Mouse (Mus musculus): Measurements from ENCODE around the gene Rngtt. TPM values are rescaled to one million over a fixed set of nuclear protein-coding genes. Genes with fewer than 3 reads are reported as not detected.

The Rngtt gene
- polyA plus RNA-seq, 1 experiment from 2014 or later = 29.9 TPM

- no peak overlapping the region for H3K4me3 ChIP-seq
- 90% methylated on average over 2 of the region's 2 CpGs for WGBS
- H3K9me3 ChIP-seq = no peaks in the 10 kb centered on the region
- H3K27ac ChIP-seq = peak overlapping the region; percentile 7; the same call in 1 of the 2 replicates
- no peaks in the 10 kb centered on the region for H3K27me3 ChIP-seq
- peaks cover 16% of the 10 kb centered on the region for H3K36me3 ChIP-seq
- H3K4me1 ChIP-seq = no peaks in the 10 kb centered on the region
- no peak for ATAC-seq (ENCODE audit: low FRiP score, low read depth)
- no peak overlapping the region for H3K4me2 ChIP-seq (replicated peaks)
- H3K9ac ChIP-seq = no peak overlapping the region
These were observed 156.9 kb downstream of the Rngtt start for GRCm38 (mm10) chr4:33466970-33467399.

- no peak overlapping the region for H3K4me2 ChIP-seq (replicated peaks)
- H3K4me3 ChIP-seq = no peak overlapping the region
- peaks cover 12% of the 10 kb centered on the region; the same call in 1 of the 2 replicates for H3K36me3 ChIP-seq
- H3K27ac ChIP-seq = no peak overlapping the region
- 80% methylated on average over 1 of the region's 1 CpGs for WGBS
- no peaks in the 10 kb centered on the region for H3K4me1 ChIP-seq
- H3K27me3 ChIP-seq = no peaks in the 10 kb centered on the region
- no peak for ATAC-seq (ENCODE audit: low FRiP score, low read depth)
- no peak overlapping the region for H3K9ac ChIP-seq
- H3K9me3 ChIP-seq = no peaks in the 10 kb centered on the region
These were observed 157.5 kb downstream of the Rngtt start for GRCm38 (mm10) chr4:33467627-33468026.

GRCm38 (mm10) chr4:33468151-33468550 lies 158.0 kb downstream of the Rngtt start:
- no peak for ATAC-seq (ENCODE audit: low FRiP score, low read depth)
- no peaks in the 10 kb centered on the region for H3K9me3 ChIP-seq
- no peak overlapping the region for H3K4me3 ChIP-seq
- no peaks in the 10 kb centered on the region for H3K4me1 ChIP-seq
- H3K27me3 ChIP-seq = no peaks in the 10 kb centered on the region
- WGBS = 76% methylated on average over 3 of the region's 3 CpGs
- H3K36me3 ChIP-seq = peaks cover 12% of the 10 kb centered on the region; the same call in 1 of the 2 replicates
- no peak overlapping the region for H3K27ac ChIP-seq
- H3K9ac ChIP-seq = no peak overlapping the region
- H3K4me2 ChIP-seq (replicated peaks) = no peak overlapping the region

GRCm38 (mm10) chr4:33470671-33471302 lies 160.7 kb downstream of the Rngtt start:
- H3K27me3 ChIP-seq = no peaks in the 10 kb centered on the region
- H3K9ac ChIP-seq = no peak overlapping the region
- H3K9me3 ChIP-seq = no peaks in the 10 kb centered on the region
- no peaks in the 10 kb centered on the region for H3K4me1 ChIP-seq
- H3K4me3 ChIP-seq = no peak overlapping the region
- H3K27ac ChIP-seq = no peak overlapping the region
- no peak overlapping the region for H3K4me2 ChIP-seq (replicated peaks)
- 94% methylated on average over 1 of the region's 1 CpGs for WGBS
- no peak for ATAC-seq (ENCODE audit: low FRiP score, low read depth)
- H3K36me3 ChIP-seq = 0 out of 2 replicates have a peak, but pooled peaks cover 4% of the 10 kb centered on the region

- Histone ChIP-seq H3K4me1 (peaks cover 7% of the 10 kb centered on the region; the same call in 1 of the 2 replicates), H3K27me3 (no peaks in the 10 kb centered on the region), H3K27ac (no peak overlapping the region), H3K9ac (no peak overlapping the region), H3K4me3 (no peak overlapping the region), H3K4me2 (replicated peaks) (no peak overlapping the region), H3K9me3 (no peaks in the 10 kb centered on the region), H3K36me3 (no peaks in the 10 kb centered on the region)
- WGBS = 78% methylated on average over 8 of the region's 8 CpGs
- no peak for ATAC-seq (ENCODE audit: low FRiP score, low read depth)
These were observed 168.1 kb downstream of the Rngtt start for GRCm38 (mm10) chr4:33478011-33478785.

- Histone ChIP-seq H3K9me3 (no peaks in the 10 kb centered on the region), H3K4me2 (replicated peaks) (no peak overlapping the region), H3K4me1 (peaks cover 7% of the 10 kb centered on the region; the same call in 1 of the 2 replicates), H3K9ac (no peak overlapping the region), H3K36me3 (no peaks in the 10 kb centered on the region), H3K27ac (no peak overlapping the region), H3K27me3 (no peaks in the 10 kb centered on the region), H3K4me3 (no peak overlapping the region)
- no peak for ATAC-seq (ENCODE audit: low FRiP score, low read depth)
These were observed 171.6 kb downstream of the Rngtt start for GRCm38 (mm10) chr4:33481721-33482120.

- no peaks in the 10 kb centered on the region for H3K27me3 ChIP-seq
- H3K4me1 ChIP-seq = no peaks in the 10 kb centered on the region
- H3K9me3 ChIP-seq = no peaks in the 10 kb centered on the region
- H3K9ac ChIP-seq = no peak overlapping the region
- no peaks in the 10 kb centered on the region for H3K36me3 ChIP-seq
- ATAC-seq (ENCODE audit: low FRiP score, low read depth) = no peak
- H3K27ac ChIP-seq = no peak overlapping the region
- WGBS = 94% methylated on average over 1 of the region's 1 CpGs
- H3K4me2 ChIP-seq (replicated peaks) = no peak overlapping the region
- no peak overlapping the region for H3K4me3 ChIP-seq
These were observed 175.9 kb downstream of the Rngtt start for GRCm38 (mm10) chr4:33486050-33486449.

- Histone ChIP-seq H3K9ac (no peak overlapping the region), H3K4me3 (no peak overlapping the region), H3K9me3 (peaks cover 6% of the 10 kb centered on the region; the same call in 1 of the 2 replicates), H3K4me2 (replicated peaks) (no peak overlapping the region), H3K4me1 (no peaks in the 10 kb centered on the region), H3K27me3 (no peaks in the 10 kb centered on the region), H3K27ac (no peak overlapping the region), H3K36me3 (peaks cover 5% of the 10 kb centered on the region; the same call in 1 of the 2 replicates)
- WGBS = 85% methylated on average over 1 of the region's 1 CpGs
- no peak for ATAC-seq (ENCODE audit: low FRiP score, low read depth)
These were observed 181.0 kb downstream of the Rngtt start for GRCm38 (mm10) chr4:33491108-33491507.

- H3K9me3 ChIP-seq = peaks cover 6% of the 10 kb centered on the region; the same call in 1 of the 2 replicates
- H3K36me3 ChIP-seq = peaks cover 5% of the 10 kb centered on the region; the same call in 1 of the 2 replicates
- H3K4me2 ChIP-seq (replicated peaks) = no peak overlapping the region
- H3K27ac ChIP-seq = no peak overlapping the region
- 88% methylated on average over 2 of the region's 2 CpGs for WGBS
- no peak overlapping the region for H3K9ac ChIP-seq
- H3K4me1 ChIP-seq = no peaks in the 10 kb centered on the region
- no peaks in the 10 kb centered on the region for H3K27me3 ChIP-seq
- no peak overlapping the region for H3K4me3 ChIP-seq
- no peak for ATAC-seq (ENCODE audit: low FRiP score, low read depth)
These were observed 184.3 kb downstream of the Rngtt start for GRCm38 (mm10) chr4:33494377-33494776.

GRCm38 (mm10) chr4:33496985-33497384 lies 186.9 kb downstream of the Rngtt start:
- Histone ChIP-seq H3K9ac (no peak overlapping the region), H3K27me3 (no peaks in the 10 kb centered on the region), H3K4me2 (replicated peaks) (no peak overlapping the region), H3K9me3 (peaks cover 6% of the 10 kb centered on the region; the same call in 1 of the 2 replicates), H3K36me3 (peaks cover 15% of the 10 kb centered on the region), H3K4me3 (no peak overlapping the region), H3K27ac (no peak overlapping the region), H3K4me1 (no peaks in the 10 kb centered on the region)
- ATAC-seq (ENCODE audit: low FRiP score, low read depth) = no peak
- WGBS = 55% methylated on average over 2 of the region's 2 CpGs

- Histone ChIP-seq H3K36me3 (peaks cover 21% of the 10 kb centered on the region), H3K4me2 (replicated peaks) (no peak overlapping the region), H3K27me3 (no peaks in the 10 kb centered on the region), H3K9ac (no peak overlapping the region), H3K9me3 (peaks cover 6% of the 10 kb centered on the region; the same call in 1 of the 2 replicates), H3K27ac (no peak overlapping the region), H3K4me3 (no peak overlapping the region), H3K4me1 (no peaks in the 10 kb centered on the region)
- ATAC-seq (ENCODE audit: low FRiP score, low read depth) = no peak
These were observed 187.5 kb downstream of the Rngtt start for GRCm38 (mm10) chr4:33497657-33498056.

GRCm38 (mm10) chr4:33498160-33498874 lies 188.2 kb downstream of the Rngtt start:
- Histone ChIP-seq H3K4me3 (no peak overlapping the region), H3K4me1 (no peaks in the 10 kb centered on the region), H3K27ac (no peak overlapping the region), H3K36me3 (peaks cover 25% of the 10 kb centered on the region), H3K4me2 (replicated peaks) (no peak overlapping the region), H3K27me3 (no peaks in the 10 kb centered on the region), H3K9me3 (peaks cover 6% of the 10 kb centered on the region; the same call in 1 of the 2 replicates), H3K9ac (no peak overlapping the region)
- 85% methylated on average over 4 of the region's 4 CpGs for WGBS
- no peak for ATAC-seq (ENCODE audit: low FRiP score, low read depth)

All from limb, embryonic 13.5 days (tissue).